Mouse (Mus musculus) neural tube, postnatal 0 days (tissue): ENCODE data around the gene Glb1l2. TPM values are rescaled to one million over a fixed set of nuclear protein-coding genes. Genes with fewer than 3 reads are reported as not detected.

Source experiments
- polyA plus RNA-seq: library from polyadenylated mRNA; unstranded; fragments of >200 nt; fragmentation: Nextera tagmentation; extraction: Ambion mirVana; gene quantifications from 2 replicates; pipeline ENCODE4 v1.2.1, GENCODE M21; 2015

The Glb1l2 gene
- 1.8 and 2.0 TPM in 2 replicates for polyA plus RNA-seq

DNA sequence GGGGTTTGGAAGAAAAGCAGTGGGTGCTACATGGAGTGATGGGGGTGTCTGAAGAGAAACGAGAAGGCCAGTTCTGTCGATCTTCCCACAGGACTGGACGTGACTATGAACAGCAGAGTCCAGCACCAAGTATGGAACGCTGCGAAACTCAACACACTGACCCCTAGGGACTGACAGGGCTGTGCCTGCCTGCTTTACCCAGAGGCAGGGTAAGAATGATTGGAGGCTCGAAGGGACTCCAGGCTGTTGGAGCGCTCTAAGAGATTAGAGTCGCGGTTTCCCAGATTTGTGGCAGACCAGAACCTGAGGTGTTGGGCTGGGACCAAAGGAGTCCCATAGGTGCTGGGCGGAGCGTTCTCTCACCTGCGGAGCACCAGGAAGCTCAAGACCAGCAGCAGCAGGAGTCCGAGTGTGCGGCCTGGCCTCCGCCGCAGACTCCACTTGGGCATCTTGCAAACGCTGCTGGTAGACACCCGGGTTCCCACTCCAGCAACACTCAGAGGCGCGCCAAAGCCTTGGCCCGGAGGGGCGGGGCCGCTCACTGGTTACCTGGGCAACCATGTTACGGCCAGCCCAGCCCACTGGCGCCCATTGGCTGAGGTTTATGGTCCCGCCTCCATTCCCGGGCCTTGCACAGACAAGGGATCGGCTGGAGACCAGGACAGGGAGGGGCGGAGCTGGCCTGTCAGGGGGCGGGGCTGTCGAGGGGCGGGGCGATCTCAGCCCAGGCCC lies at the start of gene Glb1l2:
Gene Glb1l2, minus strand, starts transcription at position 534 of the 732 bp plus-strand sequence.

DNA sequence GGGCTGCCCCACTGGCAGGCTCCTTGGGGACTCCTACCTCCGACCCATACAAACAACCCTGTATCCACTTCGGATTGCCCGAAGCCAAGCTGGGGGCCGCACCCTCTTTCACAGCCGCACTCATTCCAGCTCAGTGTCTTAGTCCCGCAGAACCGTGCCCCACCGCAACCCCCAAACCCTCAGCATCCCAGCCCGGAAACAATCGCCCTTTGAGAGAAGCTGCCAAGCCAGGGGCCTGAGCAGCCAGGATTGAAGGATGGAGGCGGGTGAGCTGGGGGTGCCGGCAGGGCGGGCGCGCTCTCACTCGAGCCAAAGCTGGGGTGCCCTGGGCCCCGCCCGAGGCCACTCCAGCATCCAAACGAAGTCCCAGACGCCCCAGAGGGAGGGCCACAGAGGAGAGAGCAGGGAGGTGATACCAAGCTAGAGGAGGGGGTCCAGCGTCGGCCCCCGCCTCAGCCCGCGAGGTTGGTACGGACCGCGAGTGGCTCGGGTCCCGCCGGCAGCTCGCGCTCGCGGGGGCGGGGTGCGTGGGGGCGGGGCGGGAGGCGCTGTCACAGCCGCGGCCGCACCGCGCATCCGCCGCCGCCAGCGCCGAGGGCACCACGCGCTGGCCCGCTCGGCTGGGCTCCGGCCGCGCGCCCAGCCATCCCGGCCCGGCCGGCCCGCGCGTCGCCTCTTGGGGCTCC lies 72.9 kb downstream of the Glb1l2 start, which contains the start of gene B3gat1:
Gene B3gat1, plus strand, starts transcription at position 523 of the 686 bp plus-strand sequence.

Other genes starting within 250 kb of the Glb1l2 start
- gene B3gat1, start 72.7 kb downstream of the Glb1l2 start, polyA plus RNA-seq = 37.1 and 44.2 TPM in 2 replicates
- gene Glb1l3, start 54.4 kb upstream of the Glb1l2 start, polyA plus RNA-seq = not detected in 2 replicates
- not detected in 2 replicates for gene Gm1110, start 116.6 kb upstream of the Glb1l2 start, polyA plus RNA-seq
- gene Acad8, start 193.1 kb upstream of the Glb1l2 start, polyA plus RNA-seq = 23.7 and 28.8 TPM in 2 replicates
- 140 and 141 TPM in 2 replicates for gene Thyn1, start 193.2 kb upstream of the Glb1l2 start, polyA plus RNA-seq
- 67.4 and 72.2 TPM in 2 replicates for gene Vps26b, start 223.6 kb upstream of the Glb1l2 start, polyA plus RNA-seq
- gene Ncapd3, start 223.7 kb upstream of the Glb1l2 start, polyA plus RNA-seq = 8.0 and 8.7 TPM in 2 replicates